Mouse (Mus musculus) hindbrain, postnatal 0 days (tissue): ENCODE results near the gene Reps1. TPM values are rescaled to one million over a fixed set of nuclear protein-coding genes. Genes with fewer than 3 reads are reported as not detected.

Experiments
- ATAC-seq: fragments of 200-750 bp; cut with Nextera tagmentation; 2 replicates; pipeline ENCODE4 v1.8.0; 2017; ENCODE audit warnings: mild to moderate bottlenecking, moderate TSS enrichment, moderate library complexity
- DNase-seq: peaks from one replicate; pipeline ENCODE4 v3.0.0-alpha.2; 2015; ENCODE audit warnings: low spot score
- H3K27ac ChIP-seq: fragments of 300-500 bp; sonication (generic); 2 replicates; pipeline ENCODE4 v1.5.1; 2014; ENCODE audit warnings: mild to moderate bottlenecking
- H3K27me3 ChIP-seq: fragments of 300-500 bp; sonication (generic); 2 replicates; pipeline ENCODE4 v1.6.1; 2014; ENCODE audit warnings: low read length, mixed read lengths; ENCODE audit not compliant: insufficient read depth
- H3K36me3 ChIP-seq: fragments of 300-500 bp; sonication (generic); 2 replicates; pipeline ENCODE4 v1.6.1; 2014; ENCODE audit warnings: low read length, mixed read lengths; ENCODE audit not compliant: insufficient read depth
- H3K4me1 ChIP-seq: fragments of 300-500 bp; sonication (generic); 2 replicates; pipeline ENCODE4 v1.6.1; 2014; ENCODE audit warnings: antibody characterized with exemption, low read length, mixed read lengths; ENCODE audit not compliant: insufficient read depth
- H3K4me2 ChIP-seq: fragments of 300-500 bp; sonication (generic); 2 replicates; pipeline ENCODE4 v1.6.1; 2014; ENCODE audit warnings: low read depth, mild to moderate bottlenecking, low read length, moderate library complexity, mixed read lengths
- H3K4me3 ChIP-seq: fragments of 300-500 bp; sonication (generic); 2 replicates; pipeline ENCODE4 v1.5.1; 2014; ENCODE audit warnings: low read length
- H3K9ac ChIP-seq: fragments of 300-500 bp; sonication (generic); replicated peaks from 2 replicates; pipeline ENCODE4 v1.6.1; 2014; ENCODE audit warnings: mild to moderate bottlenecking, low read length, moderate library complexity, mixed read lengths
- H3K9me3 ChIP-seq: fragments of 300-500 bp; sonication (generic); 2 replicates; pipeline ENCODE4 v1.6.1; 2016; ENCODE audit warnings: low read length, mixed read lengths
- CTCF ChIP-seq: IDR thresholded peaks from 2 replicates; pipeline ENCODE4 v1.5.1; 2016; ENCODE audit warnings: antibody characterized with exemption, control low read depth, low read depth
- WGBS: fragments of 180-500 bp; shearing (Covaris S2); extraction: QIAGEN DNeasy Blood & Tissue Kit; methylation state at CpG from one replicate; pipeline ENCODE4 v1.1.7; 2014; 5-methylcytosine and 5-hydroxymethylcytosine counted together
- polyA plus RNA-seq: library from polyadenylated mRNA; unstranded; fragments of >200 nt; fragmentation: Nextera tagmentation; extraction: Ambion mirVana; gene quantifications from 2 replicates; pipeline ENCODE4 v1.2.1, GENCODE M21; 2015
- total RNA-seq: library from RNA; depleted of rRNA; stranded (reverse); fragments of >200 nt; gene quantifications from 2 replicates; pipeline ENCODE4 v1.2.3, GENCODE M21; 2014; rRNA removed

Reps1 gene
- total RNA-seq: 64.9 and 69.5 TPM in 2 replicates
- polyA plus RNA-seq: 20.6 and 21.1 TPM in 2 replicates

DNA sequence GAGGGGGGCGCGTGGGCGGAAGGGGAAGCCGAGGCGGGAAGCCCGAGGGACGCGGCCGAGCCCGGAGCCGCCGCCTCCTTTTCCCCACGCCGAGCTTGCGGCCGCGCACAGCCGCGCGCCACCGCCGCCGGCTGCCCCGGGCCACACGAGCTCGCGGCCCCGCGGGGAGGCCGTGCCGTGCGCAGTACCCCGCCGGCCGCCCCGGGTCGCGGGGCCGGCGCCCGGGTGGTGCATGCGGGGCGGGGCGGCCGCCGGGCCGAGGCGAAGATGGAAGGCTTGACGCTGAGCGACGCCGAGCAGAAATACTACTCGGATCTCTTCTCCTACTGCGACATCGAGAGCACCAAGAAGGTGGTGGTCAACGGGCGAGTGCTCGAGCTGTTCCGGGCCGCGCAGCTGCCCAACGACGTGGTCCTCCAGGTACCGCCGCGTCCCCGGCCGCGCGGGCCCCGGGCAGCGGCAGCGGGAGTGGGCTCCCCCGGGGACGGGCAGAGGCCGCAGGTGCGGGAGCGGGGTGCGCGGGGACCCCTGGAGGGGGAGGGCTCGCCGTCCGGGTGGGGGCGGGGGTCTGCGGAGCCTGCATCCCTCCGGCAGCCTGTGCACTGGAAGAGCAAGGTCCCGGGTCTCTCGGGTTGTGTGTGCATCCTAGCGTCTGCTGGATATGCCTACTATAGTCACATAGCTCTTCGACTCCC lies at the start of gene Reps1:
Gene Reps1 (plus strand): TSS at position 166 of the 695 bp plus-strand sequence.
- DNase-seq (peak; percentile 64), ATAC-seq (peak; percentile 76)
- Histone ChIP-seq H3K27ac (peak within 1 kb of the TSS; percentile 93), H3K4me1 (peaks cover 12% of the 10 kb centered on the region), H3K36me3 (no peaks in the 10 kb centered on the region), H3K4me3 (peak within 1 kb of the TSS; percentile 100), H3K4me2 (peak within 1 kb of the TSS; percentile 60), H3K9ac (peak within 1 kb of the TSS; percentile 98), H3K9me3 (no peaks in the 10 kb centered on the region), H3K27me3 (no peaks in the 10 kb centered on the region)
- no peak for TF ChIP-seq CTCF
- WGBS: 2% methylated on average over 53 of the region's 90 CpGs

DNA sequence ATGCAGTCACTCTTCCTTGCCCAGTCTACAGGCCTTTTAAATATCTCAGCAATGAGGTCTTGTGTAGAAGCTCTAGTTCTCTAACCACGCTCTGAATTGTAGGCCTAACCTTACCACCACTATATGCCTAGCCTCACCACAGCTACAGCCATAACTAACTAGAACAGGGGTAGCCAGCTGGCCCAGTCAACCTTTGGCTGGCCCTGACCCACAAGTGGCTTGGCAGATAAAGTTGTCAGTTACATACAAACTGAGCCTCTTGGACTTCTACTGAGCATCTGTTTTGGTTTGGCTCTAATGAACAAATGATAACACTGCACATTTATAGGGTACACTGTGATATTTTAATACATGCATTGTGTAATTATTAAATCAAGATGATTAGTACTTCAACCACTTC lies 48.9 kb upstream of the Reps1 start:
- no peak for DNase-seq
- 94% methylated on average over 1 of the region's 1 CpGs for WGBS

DNA sequence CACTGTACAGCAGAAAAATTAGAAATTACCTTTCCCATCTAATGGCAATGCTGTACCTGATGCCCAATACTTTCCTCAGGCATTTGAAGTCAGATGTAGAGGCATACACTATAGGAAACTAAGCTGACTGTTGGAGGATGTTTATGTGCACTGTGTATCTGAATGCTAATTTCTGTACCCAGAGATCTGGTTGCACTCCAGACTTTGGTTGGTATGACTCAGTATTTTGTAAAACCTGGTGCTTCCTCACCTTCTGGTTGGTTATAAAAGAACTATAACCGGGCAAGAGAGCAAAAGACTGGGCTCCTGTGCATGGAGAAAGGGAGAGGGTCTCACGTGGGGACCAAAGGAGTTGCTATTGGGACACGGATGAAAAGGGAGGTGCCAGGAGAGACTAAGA lies 48.4 kb upstream of the Reps1 start:
- DNase-seq (no peak), ATAC-seq (no peak)
- no peak overlapping the region for H3K27ac ChIP-seq
- H3K36me3 ChIP-seq: no peaks in the 10 kb centered on the region; the same call in 1 of the 2 replicates
- H3K27me3 ChIP-seq: no peaks in the 10 kb centered on the region
- no peaks in the 10 kb centered on the region for H3K4me1 ChIP-seq
- H3K9ac ChIP-seq: no peak overlapping the region
- no peak overlapping the region for H3K4me2 ChIP-seq
- H3K4me3 ChIP-seq: no peak overlapping the region
- TF ChIP-seq CTCF: no peak
- H3K9me3 ChIP-seq: no peaks in the 10 kb centered on the region
- WGBS: 93% methylated on average over 3 of the region's 3 CpGs

More for the DNA sequence above, 48.9 kb upstream of the Reps1 start:
- Histone ChIP-seq H3K4me1 (no peaks in the 10 kb centered on the region), H3K36me3 (no peaks in the 10 kb centered on the region; the same call in 1 of the 2 replicates), H3K4me2 (no peak overlapping the region), H3K27ac (no peak overlapping the region), H3K9me3 (no peaks in the 10 kb centered on the region), H3K27me3 (no peaks in the 10 kb centered on the region), H3K4me3 (no peak overlapping the region), H3K9ac (no peak overlapping the region)
- no peak for TF ChIP-seq CTCF
- ATAC-seq: no peak

DNA sequence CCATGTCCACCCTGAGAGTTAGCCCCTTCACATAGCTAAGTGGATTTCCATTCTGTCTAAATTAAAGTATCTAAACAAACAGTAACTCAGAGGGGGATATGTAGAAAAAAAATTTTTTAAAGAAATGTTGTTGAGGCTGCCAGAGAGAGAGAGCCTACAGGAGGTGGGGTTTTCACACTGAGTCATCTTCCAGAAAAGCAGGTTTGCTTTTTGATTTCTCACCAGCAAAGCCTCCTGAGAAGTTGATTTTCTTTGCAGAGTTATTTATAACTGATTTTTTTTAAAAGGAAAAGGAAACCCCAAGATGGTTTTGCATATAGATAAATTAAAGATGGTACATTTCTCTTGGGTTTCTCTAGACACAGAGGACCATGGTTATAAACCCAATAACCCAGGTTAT lies 47.5 kb upstream of the Reps1 start:
- ATAC-seq (no peak), DNase-seq (no peak)
- Histone ChIP-seq H3K27ac (no peak overlapping the region), H3K9me3 (no peaks in the 10 kb centered on the region), H3K4me2 (no peak overlapping the region), H3K4me1 (no peaks in the 10 kb centered on the region), H3K36me3 (no peaks in the 10 kb centered on the region; the same call in 1 of the 2 replicates), H3K27me3 (no peaks in the 10 kb centered on the region), H3K9ac (no peak overlapping the region), H3K4me3 (no peak overlapping the region)
- TF ChIP-seq CTCF: no peak

DNA sequence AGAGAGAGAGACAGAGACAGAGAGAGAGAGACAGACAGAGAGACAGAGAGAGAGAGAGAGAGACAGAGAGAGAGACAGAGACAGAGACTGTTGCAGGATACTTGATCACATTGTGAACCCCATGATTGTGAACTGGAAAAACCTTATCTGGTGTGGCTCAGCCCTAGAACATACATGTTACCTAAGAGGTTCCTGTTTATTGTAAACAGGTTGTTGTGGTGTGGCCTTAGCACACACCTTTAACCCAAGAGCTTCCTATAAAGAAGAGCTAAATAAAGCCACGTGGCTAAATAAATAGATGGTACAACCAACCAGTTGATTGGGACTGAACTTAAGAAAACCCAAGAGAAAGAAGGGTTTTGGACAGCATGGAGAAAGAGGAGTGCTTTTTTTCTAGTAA lies 45.9 kb upstream of the Reps1 start:
- ATAC-seq (no peak), DNase-seq (no peak)
- 88% methylated on average over 1 of the region's 1 CpGs for WGBS
- no peak overlapping the region for H3K4me3 ChIP-seq
- no peak overlapping the region for H3K9ac ChIP-seq
- H3K9me3 ChIP-seq: no peaks in the 10 kb centered on the region
- H3K27ac ChIP-seq: no peak overlapping the region
- no peak overlapping the region for H3K4me2 ChIP-seq
- H3K27me3 ChIP-seq: no peaks in the 10 kb centered on the region
- no peaks in the 10 kb centered on the region for H3K4me1 ChIP-seq
- no peaks in the 10 kb centered on the region; the same call in 1 of the 2 replicates for H3K36me3 ChIP-seq
- no peak for TF ChIP-seq CTCF

DNA sequence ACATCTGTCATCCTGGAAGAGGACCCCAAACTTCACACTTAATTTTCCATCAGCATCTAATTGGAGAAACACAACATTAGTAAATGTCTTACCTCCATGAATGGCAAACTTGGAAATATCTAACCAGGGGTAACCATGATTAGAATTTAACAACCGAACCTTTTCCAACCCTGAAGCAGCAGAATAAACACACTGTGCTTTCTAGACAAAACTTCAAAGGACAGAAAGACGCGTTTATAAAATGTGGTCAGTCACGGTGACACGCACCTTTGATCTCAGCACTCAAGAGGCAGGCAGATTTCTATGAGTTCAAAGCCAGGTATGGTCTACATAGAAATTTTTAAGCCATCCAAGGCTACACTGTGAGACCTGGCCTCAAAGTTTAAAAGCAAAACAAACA lies 43.9 kb upstream of the Reps1 start:
- 88% methylated on average over 5 of the region's 5 CpGs for WGBS
- H3K9ac ChIP-seq: no peak overlapping the region
- no peaks in the 10 kb centered on the region for H3K4me1 ChIP-seq
- H3K4me3 ChIP-seq: no peak overlapping the region
- H3K36me3 ChIP-seq: no peaks in the 10 kb centered on the region; the same call in 1 of the 2 replicates
- no peak for TF ChIP-seq CTCF
- no peaks in the 10 kb centered on the region for H3K27me3 ChIP-seq
- no peak overlapping the region for H3K4me2 ChIP-seq
- no peak overlapping the region for H3K27ac ChIP-seq
- H3K9me3 ChIP-seq: no peaks in the 10 kb centered on the region
- DNase-seq (no peak), ATAC-seq (no peak)

DNA sequence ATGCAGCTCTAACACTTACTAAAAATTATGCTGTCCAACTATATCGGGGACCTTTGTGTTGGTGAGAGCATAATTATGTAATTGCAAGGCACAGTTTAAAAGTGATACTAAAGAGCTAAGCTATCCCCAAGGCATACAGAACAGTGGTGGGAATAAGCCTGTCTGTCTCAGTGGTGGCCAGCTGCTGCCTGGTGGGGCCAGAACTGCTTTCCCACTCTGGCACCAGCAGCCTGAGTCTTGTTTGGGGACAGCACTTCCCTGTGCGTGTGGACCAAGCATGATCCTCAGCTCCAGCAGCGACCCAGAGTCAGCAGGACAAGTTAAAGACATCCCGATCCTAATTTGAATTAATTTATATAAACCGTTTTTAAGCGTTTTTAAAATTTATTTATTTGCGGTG lies 35.2 kb upstream of the Reps1 start:
- Histone ChIP-seq H3K9me3 (no peaks in the 10 kb centered on the region), H3K36me3 (no peaks in the 10 kb centered on the region), H3K4me3 (no peak overlapping the region), H3K27ac (no peak overlapping the region), H3K4me1 (peaks cover 5% of the 10 kb centered on the region; the same call in 1 of the 2 replicates), H3K27me3 (no peaks in the 10 kb centered on the region), H3K4me2 (no peak overlapping the region), H3K9ac (no peak overlapping the region)
- no peak for TF ChIP-seq CTCF
- DNase-seq (peak; percentile 8), ATAC-seq (no peak)
- 72% methylated on average over 7 of the region's 7 CpGs for WGBS
